Mouse (Mus musculus) T-cell, adult 2 months (primary cell): ENCODE measurements around the gene Slc51b.

Experiments used
- DNase-seq: peaks from one replicate; pipeline ENCODE4 v3.0.0; 2022; ENCODE audit warnings: low spot score

The Slc51b gene

GRCm38 (mm10) chr9:65408871-65409295, 13.9 kb downstream of the Slc51b start:
- no peak for DNase-seq

GRCm38 (mm10) chr9:65407861-65408260, 14.9 kb downstream of the Slc51b start:
- DNase-seq: no peak

GRCm38 (mm10) chr9:65407327-65407726, 15.4 kb downstream of the Slc51b start:
- no peak for DNase-seq

- no peak for DNase-seq
Observed at GRCm38 (mm10) chr9:65405184-65405449, 17.6 kb downstream of the Slc51b start.

GRCm38 (mm10) chr9:65404331-65405183, 18.2 kb downstream of the Slc51b start:
- no peak for DNase-seq

- DNase-seq: no peak
Observed at GRCm38 (mm10) chr9:65399934-65400333, 22.8 kb downstream of the Slc51b start.

GRCm38 (mm10) chr9:65398279-65398678, 24.5 kb downstream of the Slc51b start, which contains the start of gene Rasl12:
Gene Rasl12, plus strand, starts transcription at chr9:65398506.
- peak; percentile 27 for DNase-seq

GRCm38 (mm10) chr9:65394360-65394759, 28.4 kb downstream of the Slc51b start:
- DNase-seq: no peak

- DNase-seq: no peak
Observed at GRCm38 (mm10) chr9:65393606-65394005, 29.1 kb downstream of the Slc51b start.

- peak; percentile 27 for DNase-seq
Observed at GRCm38 (mm10) chr9:65392638-65393364, 30.0 kb downstream of the Slc51b start.

GRCm38 (mm10) chr9:65391613-65391964, 31.2 kb downstream of the Slc51b start, which contains the start of gene Kbtbd13:
Gene Kbtbd13, minus strand, starts transcription at chr9:65391652.
- no peak for DNase-seq

- no peak for DNase-seq
Observed at GRCm38 (mm10) chr9:65390752-65391612, 31.8 kb downstream of the Slc51b start.

GRCm38 (mm10) chr9:65386373-65387140, 36.2 kb downstream of the Slc51b start:
- no peak for DNase-seq

- no peak for DNase-seq
Observed at GRCm38 (mm10) chr9:65384276-65384675, 38.5 kb downstream of the Slc51b start.

GRCm38 (mm10) chr9:65382751-65383097, 40.0 kb downstream of the Slc51b start:
- no peak for DNase-seq

- no peak for DNase-seq
Observed at GRCm38 (mm10) chr9:65382031-65382750, 40.6 kb downstream of the Slc51b start.

GRCm38 (mm10) chr9:65381017-65381590, 41.7 kb downstream of the Slc51b start:
- no peak for DNase-seq

GRCm38 (mm10) chr9:65375163-65375934, 47.4 kb downstream of the Slc51b start:
- no peak for DNase-seq

GRCm38 (mm10) chr9:65374468-65375162, 48.1 kb downstream of the Slc51b start:
- no peak for DNase-seq
